Mouse (Mus musculus) megakaryocyte, embryonic 14.5 days (primary cell): ENCODE results near the gene Supv3l1.

Source experiments
- FLI1 ChIP-seq: IDR thresholded peaks from 2 replicates; pipeline ENCODE4 v1.6.1; 2012; ENCODE audit warnings: low read length, inconsistent platforms, mixed read lengths
- GATA1 ChIP-seq: IDR thresholded peaks from 3 replicates; pipeline ENCODE4 v1.6.1; 2012; ENCODE audit warnings: mixed read lengths, low read length, inconsistent platforms, borderline replicate concordance

DNA sequence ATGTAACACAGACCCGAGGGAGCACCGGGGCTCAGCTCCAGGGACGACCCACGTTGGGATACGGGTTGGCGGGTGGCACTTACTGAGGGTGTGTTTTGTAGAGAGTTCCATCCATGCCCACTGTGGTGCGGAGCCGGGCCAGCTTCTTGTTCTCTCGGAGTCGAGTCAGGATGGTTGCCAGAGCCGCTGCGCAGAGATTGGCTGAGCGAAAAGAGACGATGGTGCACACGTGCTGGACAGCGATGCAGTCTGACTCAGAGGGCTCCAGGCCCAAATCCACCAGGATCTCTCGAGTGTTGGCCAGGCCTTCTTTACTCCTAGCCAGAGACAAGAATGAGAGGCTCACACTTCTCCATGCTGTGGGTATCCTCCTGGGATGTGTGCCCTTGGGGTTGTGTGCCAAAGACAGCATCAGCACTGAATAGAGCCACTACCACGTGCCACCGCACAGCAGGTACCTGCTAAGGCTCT, 47.9 kb downstream of the Supv3l1 start:
- TF ChIP-seq GATA1, result no peak
- TF ChIP-seq FLI1, result no peak
